Mouse (Mus musculus) adrenal gland, postnatal 14 days (tissue): ENCODE results near the gene Stap1. TPM values are rescaled to one million over a fixed set of nuclear protein-coding genes. Genes with fewer than 3 reads are reported as not detected.

Experiments used
- DNase-seq: peaks from one replicate; pipeline ENCODE4 v3.0.0; 2021; ENCODE audit warnings: mixed read lengths
- total RNA-seq: library from RNA; stranded (reverse); gene quantifications from 2 replicates; pipeline ENCODE4 v1.2.3, GENCODE M21; 2021

Stap1 gene
- total RNA-seq, 1 experiment from 2014 or later, result 0.52 TPM

GRCm38 (mm10) chr5:86128749-86129148 lies 57.2 kb downstream of the Stap1 start:
- DNase-seq, result no peak

- no peak for DNase-seq
Measured at GRCm38 (mm10) chr5:86129828-86130227, 58.3 kb downstream of the Stap1 start.

Other genes with a start within 250 kb of the Stap1 start
- gene Cenpc1, start 6.2 kb upstream of the Stap1 start, total RNA-seq, result 15.3 and 15.8 TPM in 2 replicates
- gene Uba6, start 101.1 kb downstream of the Stap1 start, total RNA-seq, result 14.3 and 14.7 TPM in 2 replicates
- gene Gnrhr, start 126.2 kb downstream of the Stap1 start, total RNA-seq, result 0.41 and 0.83 TPM in 2 replicates
- not detected in 2 replicates for gene Tmprss11c, start 217.6 kb downstream of the Stap1 start, total RNA-seq